Mouse (Mus musculus): Measurements from ENCODE around the gene Gipc1.

The Gipc1 gene

GRCm38 (mm10) chr8:83680603-83681002 is 28.1 kb downstream of the Gipc1 start:
- DNase-seq (ENCODE audit: low spot score): no peak

GRCm38 (mm10) chr8:83681099-83681498 is 28.6 kb downstream of the Gipc1 start:
- DNase-seq (ENCODE audit: low spot score): no peak

DNA sequence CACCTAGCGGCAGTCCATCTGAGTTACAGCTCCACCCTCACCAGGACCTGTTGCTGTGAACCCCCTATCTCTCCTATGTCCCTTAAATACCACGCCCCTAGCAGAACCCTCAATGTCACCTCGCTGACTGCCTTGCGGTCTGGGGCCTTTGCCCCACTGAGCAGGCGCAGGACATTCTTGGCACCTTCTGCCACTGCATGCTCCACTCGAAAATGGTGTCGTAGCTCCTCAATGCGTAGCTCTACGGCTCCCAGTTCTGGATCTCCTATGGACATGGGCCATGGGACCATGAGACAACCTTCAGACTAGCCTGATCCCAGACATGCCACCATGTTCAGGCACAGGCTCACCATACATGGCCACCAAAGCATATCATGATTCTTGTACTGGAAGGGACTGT is 32.0 kb downstream of the Gipc1 start:
- no peak for DNase-seq (ENCODE audit: low spot score)

GRCm38 (mm10) chr8:83689264-83689663 is 36.8 kb downstream of the Gipc1 start:
- DNase-seq (ENCODE audit: low spot score): no peak

DNA sequence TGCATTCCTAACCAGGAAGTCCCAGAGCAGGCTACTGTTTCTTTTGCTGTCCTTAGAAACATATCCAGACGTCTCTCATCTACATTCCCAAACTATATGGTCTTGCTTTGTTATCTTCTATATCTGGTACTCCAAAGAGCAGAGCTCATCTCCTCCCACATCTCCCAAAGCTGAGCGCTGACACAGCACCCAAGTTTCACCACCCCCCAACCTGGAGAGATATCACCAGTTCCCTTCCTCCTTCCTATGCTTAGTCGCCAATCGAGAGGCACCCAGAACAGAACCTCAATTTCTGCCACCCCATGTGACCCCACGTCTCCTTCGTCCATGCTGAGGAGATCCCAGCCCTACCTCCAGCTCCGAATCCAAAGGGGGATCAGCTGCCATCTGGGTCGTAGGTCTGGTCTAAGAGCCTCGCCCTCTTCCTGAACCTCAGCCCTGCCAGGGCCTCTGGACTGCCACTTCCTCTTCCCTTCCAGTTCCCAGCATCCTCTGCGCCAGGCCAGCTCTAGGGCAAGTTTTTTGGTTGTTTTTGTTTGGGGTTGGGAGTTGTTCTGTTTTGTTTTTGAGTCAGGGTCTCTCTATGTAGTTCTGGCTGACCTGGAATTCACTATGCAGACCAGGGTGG is 41.2 kb downstream of the Gipc1 start:
- no peak for DNase-seq (ENCODE audit: low spot score)

DNA sequence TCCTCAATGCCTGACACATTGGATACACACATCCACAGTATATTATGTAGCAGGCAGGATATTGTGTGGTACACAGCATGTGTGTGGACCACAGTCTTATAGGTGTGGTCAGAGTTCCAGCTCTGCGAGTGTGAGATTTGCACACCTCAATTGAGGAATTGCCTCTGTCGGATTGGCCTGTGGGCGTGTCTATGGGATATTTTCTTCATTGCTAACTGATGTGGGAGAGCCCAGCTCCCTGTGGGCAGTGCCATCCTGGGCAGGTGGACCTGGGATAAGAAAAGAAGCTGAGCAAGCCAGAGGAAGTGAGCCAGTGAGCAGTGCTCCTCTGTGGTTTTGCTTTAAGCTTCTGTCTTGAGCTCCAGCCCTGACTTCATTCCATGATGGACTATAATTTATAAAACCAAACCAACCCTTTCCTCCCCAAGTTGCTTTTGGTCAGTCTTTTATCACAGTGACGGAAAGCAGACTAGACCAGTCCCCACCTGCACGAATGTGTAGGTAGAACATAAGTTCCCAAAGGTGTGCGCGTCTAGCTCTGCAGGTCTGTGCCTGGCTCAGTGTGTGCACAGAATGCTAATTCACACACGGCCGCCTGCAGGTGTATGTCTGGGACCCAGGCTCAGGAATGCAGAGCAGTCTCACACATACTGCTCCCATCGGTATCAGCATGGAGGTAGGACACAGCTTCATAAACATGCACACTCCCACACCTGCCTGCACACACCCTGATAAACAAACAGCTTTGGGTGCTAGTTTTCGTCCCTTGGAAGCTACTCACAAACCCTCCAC is 42.1 kb downstream of the Gipc1 start:
- no peak for DNase-seq (ENCODE audit: low spot score)

DNA sequence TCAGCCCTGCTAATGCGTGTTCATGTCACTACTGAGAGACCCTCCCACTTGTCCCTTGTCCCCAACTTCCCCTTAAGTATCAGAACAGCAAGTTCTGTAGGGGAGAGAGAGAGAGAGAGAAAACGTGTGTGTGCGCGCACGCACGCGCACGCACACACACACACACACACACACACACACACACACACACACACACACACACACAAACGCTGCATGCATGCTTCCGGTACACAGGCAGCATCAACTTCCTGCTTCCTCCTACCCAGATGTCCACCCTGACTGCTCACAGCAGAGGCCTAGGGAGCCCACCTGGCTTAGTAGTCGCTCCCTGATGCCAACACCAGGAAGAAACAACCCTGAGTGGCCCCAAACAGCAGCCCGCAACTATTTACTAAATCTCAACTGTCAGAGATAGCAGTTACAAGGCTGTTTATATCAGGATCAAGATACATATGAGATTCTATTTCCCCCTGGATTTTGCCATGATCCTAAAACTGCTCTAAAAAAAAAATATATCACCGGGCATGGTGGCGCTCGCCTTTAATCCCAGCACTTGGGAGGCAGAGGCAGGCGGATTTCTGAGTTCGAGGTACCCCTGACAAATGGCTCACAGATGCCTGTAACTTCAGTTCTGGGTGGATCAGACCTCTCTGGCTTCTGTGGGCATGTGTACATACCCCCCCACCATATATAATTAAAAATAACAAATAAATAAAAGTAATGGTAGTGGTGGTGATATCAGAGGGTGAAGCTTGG is 43.1 kb downstream of the Gipc1 start:
- no peak for DNase-seq (ENCODE audit: low spot score)

DNA sequence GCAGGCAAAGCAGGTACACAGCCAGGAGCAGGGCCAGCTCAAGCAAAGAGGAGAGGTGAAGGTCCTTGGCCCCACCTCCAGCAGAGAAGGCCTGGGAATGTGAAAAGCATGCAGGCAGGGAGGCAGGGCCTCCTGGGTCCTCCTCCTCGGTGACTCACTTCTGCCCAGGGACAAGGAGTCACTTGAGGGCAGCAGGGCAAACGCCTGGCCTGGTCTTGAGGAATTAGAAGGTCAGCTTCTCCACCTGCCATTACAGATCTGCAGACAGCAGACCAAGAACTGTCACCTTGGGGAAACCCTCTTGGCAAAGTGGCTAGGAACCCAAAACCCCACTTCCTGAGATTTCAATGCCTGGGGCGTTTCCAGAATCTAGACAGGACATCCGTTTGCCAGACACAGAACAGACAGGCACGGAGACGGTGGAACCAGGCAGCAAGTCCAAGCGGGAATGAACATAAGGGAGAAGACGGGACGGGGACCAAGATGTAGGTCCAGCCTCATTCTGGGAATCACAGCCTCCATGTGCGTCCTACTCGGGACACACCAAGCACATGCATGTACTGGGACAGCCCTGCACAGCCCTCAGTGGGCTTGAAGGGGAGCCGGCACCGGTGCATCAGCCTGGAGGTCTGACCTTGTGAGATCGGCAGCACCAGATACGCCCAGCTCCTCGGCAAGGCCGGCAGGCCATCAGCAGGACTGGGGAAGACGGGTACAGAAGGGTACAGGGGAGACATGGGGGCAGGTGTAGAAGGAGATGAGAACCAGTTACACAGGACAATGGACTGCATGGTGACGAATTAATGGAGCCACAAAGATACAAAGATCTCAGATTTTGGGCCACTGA is 45.1 kb downstream of the Gipc1 start:
- DNase-seq (ENCODE audit: low spot score): peak; percentile 66

DNA sequence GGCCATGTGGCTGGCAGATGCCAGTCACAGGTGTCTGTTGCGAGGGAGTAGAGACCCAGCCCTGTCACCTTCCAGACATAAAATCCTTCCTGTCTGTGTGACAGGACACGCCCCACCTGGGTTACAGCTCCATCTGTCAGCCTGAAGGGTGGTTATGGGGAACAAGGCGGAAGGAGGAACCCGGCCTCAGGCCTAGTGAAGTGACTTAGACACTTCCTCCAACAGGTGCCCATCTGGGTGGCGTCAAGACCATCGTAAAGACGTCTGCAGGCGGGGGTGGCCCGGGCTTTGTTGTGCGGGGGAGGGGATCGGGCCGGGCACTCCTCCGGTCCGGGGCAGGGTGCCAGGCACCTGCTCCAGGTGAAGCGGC is 45.8 kb downstream of the Gipc1 start:
- DNase-seq (ENCODE audit: low spot score): peak; percentile 53

- DNase-seq (ENCODE audit: low spot score): peak; percentile 81
Measured at GRCm38 (mm10) chr8:83698661-83699453, 46.4 kb downstream of the Gipc1 start, which contains the start of gene Pkn1. Gene Pkn1 (minus strand): TSS chr8:83699179.

DNA sequence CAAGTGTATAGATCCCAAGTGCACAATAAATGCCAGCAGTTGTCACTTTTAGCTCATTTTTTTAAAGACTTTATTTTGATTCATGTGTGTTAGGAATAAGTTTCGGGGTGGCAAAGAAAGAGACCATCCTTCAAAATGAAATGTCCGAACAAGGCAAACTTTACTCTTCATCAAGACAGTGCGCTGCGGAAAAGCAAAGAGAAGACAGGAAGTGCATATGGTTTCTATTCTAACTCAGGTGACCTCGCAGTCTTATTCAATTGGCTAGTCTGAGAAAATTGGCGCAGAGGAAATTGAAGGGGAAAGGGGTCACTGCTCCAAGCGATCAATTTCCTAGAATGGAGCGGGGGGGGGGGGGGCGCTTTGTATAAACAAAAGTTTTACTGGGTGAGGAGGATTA is 47.1 kb downstream of the Gipc1 start:
- no peak for DNase-seq (ENCODE audit: low spot score)

- no peak for DNase-seq (ENCODE audit: low spot score)
Measured at GRCm38 (mm10) chr8:83700423-83701085, 48.1 kb downstream of the Gipc1 start.

GRCm38 (mm10) chr8:83703426-83703825 is 50.9 kb downstream of the Gipc1 start:
- no peak for DNase-seq (ENCODE audit: low spot score)

GRCm38 (mm10) chr8:83706411-83706810 is 53.9 kb downstream of the Gipc1 start:
- DNase-seq (ENCODE audit: low spot score): no peak

DNA sequence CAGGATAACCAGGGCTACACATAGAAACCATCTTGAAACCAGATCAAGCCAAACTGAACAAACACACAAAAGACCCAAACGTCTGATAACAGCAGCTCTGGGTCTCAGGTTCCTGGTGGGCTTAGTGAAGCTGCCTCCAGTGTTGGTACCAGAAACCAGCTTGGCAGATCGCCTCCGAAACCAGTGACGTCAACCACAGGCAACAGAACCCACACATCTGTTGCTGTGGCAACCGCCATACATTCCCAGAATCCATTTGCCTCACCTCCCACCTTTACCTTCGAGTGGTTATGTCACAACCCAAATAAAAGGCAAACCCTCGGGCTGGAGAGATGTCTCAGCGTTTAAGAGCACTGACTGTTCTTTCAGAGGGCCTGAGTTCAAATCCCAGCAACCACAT is 55.1 kb downstream of the Gipc1 start:
- no peak for DNase-seq (ENCODE audit: low spot score)
